Mouse (Mus musculus): ENCODE data around the gene B3galt5.

The B3galt5 gene

GRCm38 (mm10) chr16:96304438-96304837 is 68.8 kb downstream of the B3galt5 start:
- CTCF ChIA-PET = interaction anchor here in 1 of 4 experiments (0.7 kb wide), 1 partner anchor 366 kb away, joined by 4 read pairs; no protein-coding TSS in a partner anchor
- POLR2A ChIA-PET = interaction anchor here in 1 of 4 experiments (0.7 kb wide), 1 partner anchor 13 kb away, joined by 10 read pairs; no protein-coding TSS in a partner anchor

DNA sequence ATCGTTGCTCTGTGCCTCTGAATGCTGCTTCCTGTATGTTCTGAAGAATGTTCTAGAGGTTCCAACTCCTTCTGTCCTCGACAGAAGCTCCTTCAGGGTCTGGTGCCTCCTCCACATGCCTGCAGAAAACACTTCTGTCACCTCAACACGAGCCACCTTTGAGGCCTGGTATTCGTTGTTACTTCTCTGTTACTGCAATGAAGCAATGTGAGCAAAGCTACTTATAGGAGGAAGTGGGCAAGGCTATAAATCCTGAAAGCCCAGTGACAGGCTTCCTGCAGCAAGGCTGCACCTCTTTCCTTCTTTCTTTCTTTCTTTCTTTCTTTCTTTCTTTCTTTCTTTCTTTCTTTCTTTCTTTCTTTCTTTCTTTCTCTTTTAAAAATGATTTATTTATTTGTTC is 71.3 kb downstream of the B3galt5 start:
- POLR2A ChIA-PET = no interaction called here

DNA sequence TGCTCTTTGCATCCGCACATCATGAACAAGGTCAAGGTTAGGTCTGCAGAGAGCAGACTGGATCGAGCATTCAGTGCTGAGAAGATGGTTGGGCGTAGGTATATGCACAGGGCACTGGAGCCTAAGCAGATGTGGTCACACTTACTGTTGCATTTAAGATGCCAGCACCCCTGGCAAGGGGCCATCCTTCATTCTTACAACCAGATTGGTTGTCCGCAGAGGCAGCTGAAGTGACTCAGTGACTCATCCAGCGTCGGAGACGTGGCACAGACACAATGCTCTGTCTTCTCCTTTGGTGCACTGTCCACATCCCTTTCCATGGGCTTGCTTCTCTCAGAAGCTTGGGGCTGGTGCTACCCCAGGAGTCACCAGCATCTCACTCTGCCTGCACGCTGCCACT is 82.2 kb downstream of the B3galt5 start:
- ChIA-PET CTCF (no interaction called here), POLR2A (no interaction called here)

More for the DNA sequence above, 71.3 kb downstream of the B3galt5 start:
- CTCF ChIA-PET = no interaction called here

GRCm38 (mm10) chr16:96322739-96323138 is 87.1 kb downstream of the B3galt5 start:
- ChIA-PET CTCF (interaction anchor here in 1 of 4 experiments (0.6 kb wide), 1 partner anchor 338 kb away, joined by 3 read pairs; no protein-coding TSS in a partner anchor), POLR2A (interaction anchor here in 1 of 4 experiments (0.6 kb wide), 1 partner anchor 115 kb away, joined by 4 read pairs; no protein-coding TSS in a partner anchor)

DNA sequence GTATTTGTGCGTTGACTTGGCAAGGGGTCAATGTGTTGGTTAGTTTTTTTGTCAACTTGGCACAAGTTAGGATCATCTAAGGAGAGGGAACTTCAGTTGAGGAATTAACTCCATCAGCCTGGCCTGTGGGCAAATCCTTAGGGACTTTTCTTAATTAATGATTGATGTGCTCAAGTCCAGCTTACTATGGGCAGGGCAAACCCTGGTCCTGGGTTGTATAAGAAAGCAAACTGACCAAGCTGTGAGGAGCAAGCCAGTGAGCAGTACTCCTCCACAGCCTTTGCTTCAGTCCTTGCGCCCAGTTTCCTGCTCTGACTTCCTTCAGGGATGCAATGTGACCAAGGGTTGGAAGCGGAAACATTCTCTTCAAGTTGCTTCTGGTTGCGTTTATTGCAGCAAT is 87.6 kb downstream of the B3galt5 start:
- POLR2A ChIA-PET = no interaction called here

DNA sequence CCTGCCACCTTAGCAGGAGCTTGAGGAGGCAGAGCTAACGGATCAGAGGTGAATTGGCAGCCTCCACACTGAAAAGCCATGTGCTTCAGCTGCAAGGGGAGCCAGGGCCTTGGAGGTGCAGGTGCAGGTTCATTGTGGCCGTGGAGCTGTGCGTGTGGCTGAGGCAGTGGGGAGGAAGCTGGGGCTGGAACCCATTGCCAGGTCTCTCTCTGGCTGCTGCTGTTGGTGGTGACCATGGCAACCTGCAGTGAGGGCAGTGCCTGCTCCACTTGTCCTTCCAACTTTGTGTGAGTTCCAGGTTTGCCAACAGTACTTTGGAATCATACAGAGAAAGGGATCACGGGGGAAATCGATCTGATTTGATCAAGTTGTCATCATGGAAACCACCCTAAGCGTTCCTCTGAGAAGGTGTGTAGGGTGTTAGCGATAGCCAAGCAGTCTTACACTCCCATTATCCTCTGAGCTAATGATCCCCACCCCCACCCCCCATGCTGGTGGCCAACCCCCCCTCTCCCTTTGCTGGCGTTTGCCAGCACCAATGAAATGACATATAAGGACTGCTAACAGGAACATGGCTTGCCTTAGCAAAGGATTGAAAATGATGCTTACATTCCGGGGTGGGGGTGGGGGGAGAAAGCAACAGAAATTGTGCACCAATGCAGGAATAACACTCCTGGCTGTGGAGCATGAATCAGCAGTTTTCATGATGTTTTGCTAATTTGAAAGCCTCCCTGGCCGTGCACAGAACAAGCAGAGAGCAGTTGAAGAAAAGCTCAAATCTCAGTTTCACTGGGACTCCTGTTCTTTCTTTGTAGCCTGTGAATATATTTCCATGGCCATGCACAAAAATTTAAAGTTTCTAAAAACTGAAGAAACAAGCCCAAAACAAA is 90.8 kb downstream of the B3galt5 start:
- CTCF ChIA-PET = interaction anchor here in 3 of 4 experiments (0.6 to 3.4 kb wide), 7 partner anchors 15 to 97 kb away, joined by 3 to 13 read pairs (median 4); no protein-coding TSS in a partner anchor
- POLR2A ChIA-PET = interaction anchor here in 2 of 4 experiments (0.7 to 2.0 kb wide), 7 partner anchors 10 to 243 kb away, joined by 3 to 5 read pairs (median 3); partner anchors contain the start of gene Wrb (in 1 of the 2)

More for the DNA sequence above, 87.6 kb downstream of the B3galt5 start:
- CTCF ChIA-PET = interaction anchor here in 1 of 4 experiments (0.6 kb wide), 1 partner anchor 338 kb away, joined by 3 read pairs; no protein-coding TSS in a partner anchor

GRCm38 (mm10) chr16:96327251-96327650 is 91.7 kb downstream of the B3galt5 start:
- POLR2A ChIA-PET = interaction anchor here in 2 of 4 experiments (0.7 to 2.0 kb wide), 5 partner anchors 12 to 244 kb away, joined by 3 to 5 read pairs (median 3); partner anchors contain the start of gene Lca5l (in 1 of the 2)
- CTCF ChIA-PET = interaction anchor here in 3 of 4 experiments (0.6 to 3.4 kb wide), 7 partner anchors 14 to 98 kb away, joined by 3 to 13 read pairs (median 4); no protein-coding TSS in a partner anchor

DNA sequence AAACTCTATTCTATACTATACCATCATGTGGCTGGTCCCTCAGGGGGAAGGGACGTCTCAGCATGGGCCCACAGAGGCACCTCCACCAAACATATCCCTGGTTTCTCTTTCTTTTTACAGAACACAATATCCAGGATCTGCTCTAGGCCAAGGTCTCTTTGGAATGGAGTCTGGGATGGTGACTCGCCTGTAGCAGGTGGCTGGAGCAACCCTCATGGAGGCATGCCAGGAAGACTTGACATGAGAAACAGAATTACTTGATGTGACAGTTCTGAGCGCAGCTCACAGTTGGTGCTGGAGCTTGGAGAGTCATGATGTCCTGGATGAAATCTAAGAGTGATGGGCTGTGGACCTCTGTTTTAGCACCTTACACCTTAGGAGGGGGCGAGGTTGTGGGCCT is 104.0 kb downstream of the B3galt5 start:
- ChIA-PET CTCF (interaction anchor here in 1 of 4 experiments (3.4 kb wide), 1 partner anchor 109 kb away, joined by 39 read pairs; no protein-coding TSS in a partner anchor), POLR2A (interaction anchor here in 1 of 4 experiments (1.6 kb wide), 1 partner anchor 110 kb away, joined by 4 read pairs; no protein-coding TSS in a partner anchor)

- CTCF ChIA-PET = interaction anchor here (0.5 to 3.4 kb wide), 63 partner anchors 10 to 1970 kb away, joined by 3 to 55 read pairs (median 4); partner anchors contain the start of gene B3galt5 (in 2 of the 4)
Measured at GRCm38 (mm10) chr16:96341269-96341668, 105.7 kb downstream of the B3galt5 start.

DNA sequence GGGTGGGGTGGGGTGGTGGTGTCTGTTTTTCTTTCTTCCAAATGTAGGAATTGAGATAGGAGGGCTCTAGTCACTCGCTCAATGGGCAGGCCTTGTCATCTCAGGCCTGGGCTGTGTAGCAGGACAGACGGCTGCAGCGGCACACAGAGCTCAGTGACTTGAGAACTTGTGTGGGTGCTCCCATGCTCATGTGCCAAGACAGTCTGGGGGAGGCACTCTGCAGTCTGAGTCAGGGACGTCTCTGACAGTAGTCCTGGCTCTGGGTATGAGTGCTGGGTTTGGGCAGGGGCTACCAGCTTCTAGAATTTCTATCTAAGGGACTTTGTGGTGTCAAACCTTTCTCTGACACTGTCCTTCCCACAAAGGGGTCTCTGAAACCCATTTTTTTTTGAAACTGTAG is 106.3 kb downstream of the B3galt5 start:
- CTCF ChIA-PET = interaction anchor here (0.5 to 3.4 kb wide), 38 partner anchors 12 to 1971 kb away, joined by 3 to 55 read pairs (median 4); partner anchors contain the start of gene B3galt5 (in 2 of the 4)
- POLR2A ChIA-PET = interaction anchor here in 2 of 4 experiments (0.6 to 1.6 kb wide), 3 partner anchors 12 to 1001 kb away, joined by 3 to 5 read pairs (median 3); no protein-coding TSS in a partner anchor

More at GRCm38 (mm10) chr16:96341269-96341668, 105.7 kb downstream of the B3galt5 start:
- POLR2A ChIA-PET = interaction anchor here (0.6 to 1.6 kb wide), 6 partner anchors 13 to 1405 kb away, joined by 3 to 5 read pairs (median 3); no protein-coding TSS in a partner anchor

DNA sequence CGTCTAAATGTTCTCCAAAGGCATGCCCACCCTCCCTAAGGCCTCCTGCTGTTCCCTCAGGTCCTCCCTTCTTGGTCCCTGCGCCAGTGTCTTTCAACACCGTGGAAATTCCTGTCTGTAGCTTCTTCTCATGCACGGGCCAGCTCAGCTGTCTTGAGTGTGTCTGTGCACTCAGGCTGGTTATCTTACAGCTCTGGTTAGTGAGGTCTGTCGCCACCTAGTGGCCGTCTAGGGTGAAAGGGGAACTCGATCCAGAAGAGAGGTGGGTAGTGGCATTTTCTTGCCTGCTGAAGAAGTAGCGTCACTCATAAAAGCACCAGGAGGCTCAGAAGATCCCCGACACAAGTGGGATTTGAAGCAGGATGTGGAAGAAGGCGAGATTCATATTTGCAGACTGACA is 109.5 kb downstream of the B3galt5 start:
- ChIA-PET POLR2A (interaction anchor here (0.6 to 2.1 kb wide), 5 partner anchors 9 to 262 kb away, joined by 3 to 7 read pairs (median 3); partner anchors contain the start of gene Brwd1 (in 1 of the 4)), CTCF (interaction anchor here (0.5 to 2.3 kb wide), 42 partner anchors 8 to 947 kb away, joined by 3 to 24 read pairs (median 4); partner anchors contain the start of gene B3galt5 (in 3 of the 4))

DNA sequence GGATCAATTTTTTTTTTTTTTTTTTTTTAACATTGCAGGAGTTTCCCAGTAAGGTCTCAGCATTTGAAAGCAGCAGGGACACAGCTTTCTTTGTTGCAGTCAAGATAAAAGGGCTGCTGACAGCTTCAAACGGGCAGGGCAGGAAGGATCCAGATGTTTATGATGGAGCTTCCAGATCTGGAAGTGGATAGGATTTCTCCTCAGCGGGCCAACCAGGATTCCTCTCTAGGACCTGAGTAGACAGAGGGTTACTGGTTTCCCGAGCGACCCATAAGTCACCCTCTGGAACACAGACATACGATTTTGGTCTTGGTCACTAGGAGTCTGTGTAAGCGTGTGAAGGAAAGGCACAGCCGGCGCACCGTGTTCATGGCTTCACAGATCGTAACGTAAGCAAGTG is 112.5 kb downstream of the B3galt5 start:
- CTCF ChIA-PET = interaction anchor here in 3 of 4 experiments (0.6 to 1.6 kb wide), 6 partner anchors 10 to 233 kb away, joined by 3 to 12 read pairs (median 3); no protein-coding TSS in a partner anchor
- POLR2A ChIA-PET = interaction anchor here in 3 of 4 experiments (0.6 to 2.5 kb wide), 8 partner anchors 9 to 1415 kb away, joined by 3 to 11 read pairs (median 4); partner anchors contain the start of gene Lca5l (in 1 of the 3)

GRCm38 (mm10) chr16:96348766-96349165 is 113.2 kb downstream of the B3galt5 start:
- CTCF ChIA-PET = interaction anchor here in 3 of 4 experiments (0.6 to 1.6 kb wide), 8 partner anchors 9 to 581 kb away, joined by 3 to 14 read pairs (median 4); no protein-coding TSS in a partner anchor

DNA sequence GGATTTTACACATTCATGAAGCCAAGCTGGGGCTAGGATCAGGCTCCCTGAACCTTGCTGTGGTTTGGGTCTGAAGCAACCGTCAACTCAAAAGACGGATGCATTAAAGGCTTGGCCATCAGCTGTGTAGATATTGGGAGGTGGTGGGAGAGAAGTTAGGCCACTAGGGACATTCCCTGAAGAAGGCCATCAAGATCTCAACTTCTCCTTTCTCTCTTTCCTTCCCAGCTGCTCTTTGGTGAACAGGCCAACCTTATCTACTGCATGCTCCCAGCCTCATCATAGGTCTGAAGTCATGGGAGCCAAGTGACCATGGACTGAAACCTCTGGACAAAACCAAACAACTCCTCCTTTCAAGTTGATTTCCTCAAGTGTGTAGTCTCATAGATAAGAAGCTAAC is 115.9 kb downstream of the B3galt5 start:
- ChIA-PET POLR2A (no interaction called here), CTCF (no interaction called here)

More at GRCm38 (mm10) chr16:96348766-96349165, 113.2 kb downstream of the B3galt5 start:
- POLR2A ChIA-PET = interaction anchor here in 2 of 4 experiments (0.6 to 2.5 kb wide), 8 partner anchors 9 to 412 kb away, joined by 3 to 11 read pairs (median 3); partner anchors contain the start of genes B3galt5 (in 1 of the 2) and Lca5l (in 1 of the 2)

- ChIA-PET CTCF (interaction anchor here (0.5 to 1.6 kb wide), 8 partner anchors 8 to 307 kb away, joined by 3 to 9 read pairs (median 3); no protein-coding TSS in a partner anchor), POLR2A (interaction anchor here in 2 of 4 experiments (0.9 to 1.3 kb wide), 6 partner anchors 11 to 271 kb away, joined by 3 to 4 read pairs (median 3); partner anchors contain the start of gene Brwd1 (in 1 of the 2))
Measured at GRCm38 (mm10) chr16:96353296-96353896, 117.8 kb downstream of the B3galt5 start.

DNA sequence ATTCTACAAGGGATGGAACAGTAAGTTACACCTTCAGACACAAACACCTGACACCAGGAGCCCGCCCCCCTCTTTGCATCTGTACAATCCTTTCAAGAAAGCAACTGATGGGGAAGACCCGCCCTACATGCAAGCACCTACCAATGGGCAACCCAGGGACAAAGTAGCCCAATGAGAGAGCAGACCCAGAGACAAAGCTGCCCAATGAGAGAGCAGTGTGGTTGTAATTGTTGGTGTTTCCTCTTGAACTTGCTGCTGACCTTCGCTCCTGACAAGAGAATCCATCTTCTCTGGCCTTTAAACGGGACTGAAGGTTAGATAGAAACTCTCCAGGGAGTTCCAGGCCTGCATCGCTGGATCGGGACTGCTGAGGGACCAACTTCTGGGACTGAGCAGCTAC is 118.4 kb downstream of the B3galt5 start:
- ChIA-PET POLR2A (interaction anchor here in 2 of 4 experiments (0.6 to 1.3 kb wide), 9 partner anchors 9 to 272 kb away, joined by 3 to 4 read pairs (median 3); partner anchors contain the start of genes B3galt5 (in 1 of the 2) and Brwd1 (in 1 of the 2)), CTCF (interaction anchor here (0.5 to 1.6 kb wide), 10 partner anchors 9 to 959 kb away, joined by 3 to 9 read pairs (median 4); no protein-coding TSS in a partner anchor)

DNA sequence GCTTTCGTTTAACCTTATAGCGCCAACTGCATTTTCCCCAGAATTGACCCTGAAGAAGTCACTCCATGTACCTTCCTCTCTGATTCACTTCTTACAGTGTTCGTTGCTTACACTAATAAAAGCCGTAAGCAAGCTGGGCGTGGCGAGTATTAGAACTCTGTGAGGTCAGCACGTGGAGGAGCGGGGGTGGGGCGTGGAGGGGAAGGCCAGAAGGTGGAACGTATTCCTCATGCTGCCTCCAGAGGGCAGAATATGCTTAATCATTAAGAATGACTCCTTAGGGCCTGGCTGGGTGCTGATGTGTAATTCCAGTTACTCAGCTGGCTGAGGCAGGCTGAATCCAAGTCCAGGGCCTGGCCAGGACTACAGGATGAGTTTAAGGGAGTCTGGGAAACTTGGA is 122.3 kb downstream of the B3galt5 start:
- ChIA-PET CTCF (interaction anchor here (0.5 to 2.3 kb wide), 33 partner anchors 8 to 1341 kb away, joined by 3 to 15 read pairs (median 4); partner anchors contain the start of genes Brwd1 (in 1 of the 4) and Pcp4 (in 1 of the 4)), POLR2A (interaction anchor here in 3 of 4 experiments (0.6 to 1.9 kb wide), 6 partner anchors 9 to 1232 kb away, joined by 3 to 11 read pairs (median 3); no protein-coding TSS in a partner anchor)

Data from embryonic stem cell, embryonic (primary cell).